8 mouse cellular contexts compared by ENCODE assay signal in the genomic region with DNA sequence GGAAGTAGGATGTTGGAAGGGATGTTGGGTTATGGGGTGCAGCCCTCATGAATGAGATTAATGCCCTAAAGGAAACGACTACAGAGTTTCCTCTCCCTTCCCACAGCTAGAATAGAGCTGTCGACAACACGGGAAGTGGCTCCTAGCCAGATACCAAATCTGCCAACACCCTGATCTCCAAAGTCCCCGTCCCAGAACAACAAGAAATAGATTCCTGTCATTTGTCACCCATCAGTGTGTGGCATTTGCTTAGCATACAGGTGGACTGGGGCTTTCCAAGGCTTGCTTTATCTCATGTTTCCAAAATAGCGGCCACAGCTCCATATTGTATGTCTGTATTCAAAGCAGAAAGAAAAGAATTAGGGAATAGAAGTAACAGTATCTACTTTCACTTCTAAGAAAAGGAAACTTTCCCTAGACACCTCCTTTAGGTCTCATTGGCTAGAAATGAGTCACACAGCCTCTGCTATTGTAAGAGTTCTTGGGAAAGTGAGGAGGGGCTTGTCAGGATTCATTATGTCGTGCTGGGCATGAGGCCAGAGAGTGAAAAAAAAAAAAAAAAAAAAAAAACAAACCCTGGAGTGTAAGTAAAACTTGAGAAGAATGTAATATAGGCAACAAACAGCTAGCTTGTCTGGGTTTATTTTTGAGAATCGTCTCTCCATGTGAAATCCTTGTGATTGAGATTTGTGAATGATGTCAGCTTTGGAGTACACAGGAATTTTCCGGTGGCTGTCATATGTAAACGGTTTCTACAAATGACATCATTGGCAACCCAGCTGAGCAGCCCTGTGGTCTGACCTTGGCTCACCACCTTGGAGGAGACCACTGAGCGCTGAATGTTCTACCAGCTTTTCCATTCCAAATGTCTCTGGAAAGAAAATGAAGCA.
A peak's percentile ranks its signal among the peaks of the same experiment; 100 is the strongest.
DNase-seq lines count a peak whose midpoint lies in the region; ATAC-seq lines count a peak whose summit lies in the region.

No protein-coding gene starts in this region.

- H3K4me2 ChIP-seq in midbrain, embryonic 11.5 days, result no peak overlapping the region
- H3K4me2 ChIP-seq in heart, embryonic 14.5 days (ENCODE audit: low read length), result peak overlapping the region; percentile 27
- peak overlapping the region; percentile 15; the same call in 1 of the 2 replicates for H3K4me2 ChIP-seq in neural tube, embryonic 15.5 days

- whole genome bisulfite sequencing in midbrain, embryonic 11.5 days, result 77% methylated on average over 10 of the region's 10 CpGs
- 84% methylated on average over 10 of the region's 10 CpGs for WGBS in midbrain, embryonic 10.5 days
- 12% methylated on average over 10 of the region's 10 CpGs for whole genome bisulfite sequencing in heart, embryonic 14.5 days
- 45% methylated on average over 10 of the region's 10 CpGs for WGBS in neural tube, embryonic 15.5 days

- no peaks in the 10 kb centered on the region for H3K36me3 ChIP-seq in midbrain, embryonic 11.5 days (ENCODE audit: control insufficient read depth, insufficient read depth, low read length)
- H3K36me3 ChIP-seq in midbrain, embryonic 10.5 days, result no peaks in the 10 kb centered on the region
- no peaks in the 10 kb centered on the region for H3K36me3 ChIP-seq in heart, embryonic 14.5 days (ENCODE audit: control insufficient read depth, insufficient read depth, low read length)
- no peaks in the 10 kb centered on the region for H3K36me3 ChIP-seq in neural tube, embryonic 15.5 days

- peak; percentile 63; the same call in 1 of the 2 replicates for ATAC-seq in midbrain, embryonic 11.5 days (ENCODE audit: low FRiP score)
- ATAC-seq in heart, embryonic 14.5 days (ENCODE audit: insufficient number of reproducible peaks, insufficient read depth, low FRiP score, low read depth), result peak; percentile 69; the same call in 1 of the 2 replicates
- ATAC-seq in neural tube, embryonic 15.5 days (ENCODE audit: low FRiP score), result peak; percentile 67; the same call in 1 of the 2 replicates

- no peaks in the 10 kb centered on the region for H3K4me1 ChIP-seq in midbrain, embryonic 11.5 days (ENCODE audit: control insufficient read depth, insufficient read depth, low read length)
- peaks cover 4% of the 10 kb centered on the region; the same call in 1 of the 2 replicates for H3K4me1 ChIP-seq in midbrain, embryonic 10.5 days
- H3K4me1 ChIP-seq in heart, embryonic 14.5 days (ENCODE audit: control insufficient read depth in 2 of 2, insufficient read depth in 2 of 2, low read length in 2 of 2), result peaks cover 8 to 14% of the 10 kb centered on the region in 2 experiments; a peak in 3 of 4 replicates
- peaks cover 14% of the 10 kb centered on the region for H3K4me1 ChIP-seq in neural tube, embryonic 15.5 days

- H3K27me3 ChIP-seq in midbrain, embryonic 11.5 days (ENCODE audit: control insufficient read depth, insufficient read depth, low read length), result no peaks in the 10 kb centered on the region
- no peaks in the 10 kb centered on the region for H3K27me3 ChIP-seq in midbrain, embryonic 10.5 days (ENCODE audit: low read depth, poor library complexity, severe bottlenecking)
- H3K27me3 ChIP-seq in heart, embryonic 14.5 days (ENCODE audit: control insufficient read depth, insufficient read depth, low read length), result no peaks in the 10 kb centered on the region
- H3K27me3 ChIP-seq in neural tube, embryonic 15.5 days (replicated peaks), result no peaks in the 10 kb centered on the region

- H3K9me3 ChIP-seq in midbrain, embryonic 11.5 days (ENCODE audit: control insufficient read depth, low read length), result no peaks in the 10 kb centered on the region
- 0 out of 2 replicates have a peak, but pooled peaks cover 3% of the 10 kb centered on the region for H3K9me3 ChIP-seq in midbrain, embryonic 10.5 days (replicated peaks)
- peaks cover 7% of the 10 kb centered on the region; the same call in 1 of the 2 replicates for H3K9me3 ChIP-seq in heart, embryonic 14.5 days (ENCODE audit: control insufficient read depth, low read length)
- no peaks in the 10 kb centered on the region for H3K9me3 ChIP-seq in neural tube, embryonic 15.5 days (replicated peaks)

- H3K27ac ChIP-seq in midbrain, embryonic 11.5 days (ENCODE audit: low read depth, low read length), result no peak overlapping the region
- no peak overlapping the region for H3K27ac ChIP-seq in midbrain, embryonic 10.5 days (replicated peaks)
- peak overlapping the region; percentile 72 to 91 for H3K27ac ChIP-seq in heart, embryonic 14.5 days (replicated peaks in 1 of 2; ENCODE audit: control insufficient read depth in 1 of 2, insufficient read depth in 1 of 2, low read depth in 2 of 2, low read length in 2 of 2)
- H3K27ac ChIP-seq in neural tube, embryonic 15.5 days (replicated peaks), result peak overlapping the region; percentile 78

- no peak overlapping the region for H3K4me3 ChIP-seq in midbrain, embryonic 11.5 days (ENCODE audit: low read depth, low read length)
- H3K4me3 ChIP-seq in midbrain, embryonic 10.5 days, result no peak overlapping the region
- H3K4me3 ChIP-seq in heart, embryonic 14.5 days (ENCODE audit: control insufficient read depth in 1 of 2, insufficient read depth in 1 of 2, low read depth in 1 of 2, low read length in 2 of 2), result no peak overlapping the region
- no peak overlapping the region for H3K4me3 ChIP-seq in neural tube, embryonic 15.5 days (replicated peaks)

- no peak overlapping the region for H3K9ac ChIP-seq in midbrain, embryonic 11.5 days (ENCODE audit: low read length)
- no peak overlapping the region for H3K9ac ChIP-seq in heart, embryonic 14.5 days (ENCODE audit: low read length)
- no peak overlapping the region for H3K9ac ChIP-seq in neural tube, embryonic 15.5 days (replicated peaks)

- DNase-seq in midbrain, embryonic 11.5 days (ENCODE audit: low spot score, missing footprints), result peak; percentile 85
- DNase-seq in midbrain, embryonic 10.5 days (ENCODE audit: low spot score), result no peak
- peak; percentile 70 for DNase-seq in kidney, postnatal 14 days
- no peak for DNase-seq in embryo, embryonic 10 days (ENCODE audit: low spot score)
- DNase-seq in cerebellum, adult 9-10 months, result no peak
- no peak for DNase-seq in urinary bladder, postnatal 14 days (ENCODE audit: low spot score)

Comparison
In these comparisons a context has a peak if more than half of its experiments do, and no peak if none do; other contexts are left out.
1. DNase-seq: peak in midbrain, embryonic 11.5 days (single experiment) and kidney, postnatal 14 days (single experiment); none in midbrain, embryonic 10.5 days (single experiment), embryo, embryonic 10 days (single experiment), cerebellum, adult 9-10 months (single experiment) and urinary bladder, postnatal 14 days (single experiment).
2. H3K27ac ChIP-seq: peak in heart, embryonic 14.5 days (2 of 2) and neural tube, embryonic 15.5 days (single experiment); none in midbrain, embryonic 11.5 days (single experiment) and midbrain, embryonic 10.5 days (single experiment).
3. Peak in every context shown above with its lines, with median percentiles within 50 percentile points of each other: ATAC-seq.